Mouse (Mus musculus): ENCODE measurements around the gene Snrpg.
A peak's percentile ranks its signal among the peaks of the same experiment; 100 is the strongest.
"Not testable (repeated sequence)": the region's sequence is repeated elsewhere in the genome, so short reads cannot be mapped to it uniquely, and the experiment has no call there.

The Snrpg gene

GRCm38 (mm10) chr6:86368479-86368878 is 2.6 kb upstream of the Snrpg start:
- no peak for DNase-seq

GRCm38 (mm10) chr6:86370093-86370713 is 901 bp upstream of the Snrpg start:
- no peak for DNase-seq

GRCm38 (mm10) chr6:86371340-86371911 is 322 bp downstream of the Snrpg start:
- DNase-seq = peak; percentile 97

- DNase-seq = no peak
These were observed 929 bp downstream of the Snrpg start for GRCm38 (mm10) chr6:86371950-86372516.

- no peak for DNase-seq
These were observed 2.5 kb downstream of the Snrpg start for GRCm38 (mm10) chr6:86373556-86373955.

- DNase-seq = no peak
These were observed 7.2 kb downstream of the Snrpg start for GRCm38 (mm10) chr6:86378341-86378740.

GRCm38 (mm10) chr6:86380112-86380511 is 9.0 kb downstream of the Snrpg start:
- DNase-seq = not testable (repeated sequence)

- DNase-seq = no peak
These were observed 11.4 kb downstream of the Snrpg start for GRCm38 (mm10) chr6:86382551-86382950.

GRCm38 (mm10) chr6:86383370-86383769 is 12.3 kb downstream of the Snrpg start:
- no peak for DNase-seq

- DNase-seq = no peak
These were observed 13.6 kb downstream of the Snrpg start for GRCm38 (mm10) chr6:86384692-86385091.

- no peak for DNase-seq
These were observed 14.4 kb downstream of the Snrpg start for GRCm38 (mm10) chr6:86385362-86386104.

- DNase-seq = peak; percentile 73
These were observed 16.2 kb downstream of the Snrpg start for GRCm38 (mm10) chr6:86387313-86387712.

- no peak for DNase-seq
These were observed 17.4 kb downstream of the Snrpg start for GRCm38 (mm10) chr6:86388461-86388860.

- no peak for DNase-seq
These were observed 20.2 kb downstream of the Snrpg start for GRCm38 (mm10) chr6:86391326-86391725.

- DNase-seq = no peak
These were observed 22.1 kb downstream of the Snrpg start for GRCm38 (mm10) chr6:86393187-86393586.

GRCm38 (mm10) chr6:86394078-86394720 is 23.1 kb downstream of the Snrpg start:
- no peak for DNase-seq

- DNase-seq = no peak
These were observed 23.9 kb downstream of the Snrpg start for GRCm38 (mm10) chr6:86395021-86395420.

GRCm38 (mm10) chr6:86395969-86396368 is 24.9 kb downstream of the Snrpg start:
- no peak for DNase-seq

GRCm38 (mm10) chr6:86396581-86397256 is 25.6 kb downstream of the Snrpg start, which contains the start of gene Pcyox1:
Gene Pcyox1 (minus strand): TSS chr6:86397154.
- peak; percentile 93 for DNase-seq

- DNase-seq = no peak
These were observed 26.3 kb downstream of the Snrpg start for GRCm38 (mm10) chr6:86397257-86397980.

- DNase-seq = no peak
These were observed 27.9 kb downstream of the Snrpg start for GRCm38 (mm10) chr6:86398986-86399385.

GRCm38 (mm10) chr6:86399995-86400394 is 28.9 kb downstream of the Snrpg start:
- DNase-seq = no peak
